Mouse (Mus musculus) T-helper 17 cell (primary cell): ENCODE data around the gene Cd2.

ENCODE experiments used
- in situ Hi-C, 2 experiments: fragments of 300-600 bp; cut with MboI, MseI; formaldehyde crosslinking; loops; 1 replicate in 1 of 2; 2 replicates in 1 of 2; pipeline ENCODE4 v1.15.1; 2025; ENCODE audit warnings: high pct_unique_total_duplicates in 2 of 2

Gene Cd2

GRCm38 (mm10) chr3:101294487-101295365 is 7.0 kb upstream of the Cd2 start:
- in situ Hi-C loops: loop anchor here (5.0 to 25.0 kb wide), 7 partner anchors 72 to 1993 kb away; partner anchors contain the start of genes Ptgfrn (in 1 of the 2), Tent5c (in 1 of the 2) and Trim33 (in 1 of the 2)

- in situ Hi-C loops: loop anchor here in 1 of 2 experiments (5.0 to 25.0 kb wide), 2 partner anchors 806 to 1994 kb away; partner anchors contain the start of genes Tent5c and Trim33
Observed at GRCm38 (mm10) chr3:101293571-101294135, 5.9 kb upstream of the Cd2 start.

- in situ Hi-C loops: loop anchor here in 1 of 2 experiments (5.0 to 25.0 kb wide), 2 partner anchors 805 to 1995 kb away; partner anchors contain the start of genes Tent5c and Trim33
Observed at GRCm38 (mm10) chr3:101292611-101293010, 4.9 kb upstream of the Cd2 start.

GRCm38 (mm10) chr3:101290587-101291520 is 3.1 kb upstream of the Cd2 start:
- in situ Hi-C loops: loop anchor here in 1 of 2 experiments (5.0 to 25.0 kb wide), 2 partner anchors 804 to 1996 kb away; partner anchors contain the start of genes Tent5c and Trim33

- in situ Hi-C loops: loop anchor here in 1 of 2 experiments (5.0 to 25.0 kb wide), 2 partner anchors 803 to 1997 kb away; partner anchors contain the start of genes Tent5c and Trim33
Observed at GRCm38 (mm10) chr3:101290036-101290435, 2.3 kb upstream of the Cd2 start.

GRCm38 (mm10) chr3:101289406-101289805 is 1.7 kb upstream of the Cd2 start:
- in situ Hi-C loops: loop anchor here in 1 of 2 experiments (25.0 kb wide), 1 partner anchor 1998 kb away; the partner anchor contains the start of gene Trim33

GRCm38 (mm10) chr3:101286336-101287325 is 1.1 kb downstream of the Cd2 start:
- in situ Hi-C loops: loop anchor here in 1 of 2 experiments (25.0 kb wide), 1 partner anchor 2001 kb away; the partner anchor contains the start of gene Trim33

GRCm38 (mm10) chr3:101285851-101286250 is 1.9 kb downstream of the Cd2 start:
- in situ Hi-C loops: loop anchor here in 1 of 2 experiments (25.0 kb wide), 1 partner anchor 2001 kb away; the partner anchor contains the start of gene Trim33

- in situ Hi-C loops: loop anchor here in 1 of 2 experiments (25.0 kb wide), 1 partner anchor 2002 kb away; the partner anchor contains the start of gene Trim33
Observed at GRCm38 (mm10) chr3:101285021-101285615, 2.6 kb downstream of the Cd2 start.

GRCm38 (mm10) chr3:101283869-101284706 is 3.7 kb downstream of the Cd2 start:
- in situ Hi-C loops: loop anchor here in 1 of 2 experiments (25.0 kb wide), 1 partner anchor 2003 kb away; the partner anchor contains the start of gene Trim33

- in situ Hi-C loops: loop anchor here in 1 of 2 experiments (25.0 kb wide), 1 partner anchor 2004 kb away; the partner anchor contains the start of gene Trim33
Observed at GRCm38 (mm10) chr3:101283441-101283840, 4.3 kb downstream of the Cd2 start.

- in situ Hi-C loops: loop anchor here in 1 of 2 experiments (25.0 kb wide), 1 partner anchor 2005 kb away; the partner anchor contains the start of gene Trim33
Observed at GRCm38 (mm10) chr3:101282556-101283180, 5.1 kb downstream of the Cd2 start.

- in situ Hi-C loops: loop anchor here in 1 of 2 experiments (25.0 kb wide), 1 partner anchor 2005 kb away; the partner anchor contains the start of gene Trim33
Observed at GRCm38 (mm10) chr3:101281841-101282240, 5.9 kb downstream of the Cd2 start.

- in situ Hi-C loops: loop anchor here in 1 of 2 experiments (25.0 kb wide), 1 partner anchor 2007 kb away; the partner anchor contains the start of gene Trim33
Observed at GRCm38 (mm10) chr3:101280348-101281311, 7.1 kb downstream of the Cd2 start.

GRCm38 (mm10) chr3:101279561-101279960 is 8.2 kb downstream of the Cd2 start:
- in situ Hi-C loops: loop anchor here (5.0 to 25.0 kb wide), 4 partner anchors 42 to 2008 kb away; partner anchors contain the start of genes Tent5c (in 1 of the 2) and Trim33 (in 1 of the 2)
